Comparison of ENCODE assay signal across 13 mouse cellular contexts in the genomic region with DNA sequence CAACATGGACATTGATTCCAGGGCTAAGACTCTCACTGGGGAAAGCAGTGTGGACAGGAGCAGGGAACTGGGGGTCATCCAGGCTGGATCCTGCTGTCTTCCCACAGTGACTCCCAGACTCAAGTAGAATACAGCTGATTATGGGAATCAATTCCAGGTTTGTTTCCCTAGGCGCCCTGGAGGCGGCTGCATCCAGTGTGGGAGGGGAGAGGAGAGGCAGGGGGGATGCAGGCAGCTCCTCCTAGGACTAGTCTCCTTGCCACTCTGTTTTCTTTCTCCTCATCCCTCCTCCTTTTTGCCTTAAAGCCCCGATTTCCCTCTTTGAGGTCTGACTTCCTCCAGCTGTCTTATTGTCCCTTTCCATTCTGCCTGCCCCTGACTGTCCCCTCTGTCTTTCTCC. TPM values are rescaled to one million over a fixed set of nuclear protein-coding genes. Genes with fewer than 3 reads are reported as not detected.
DNase-seq lines count a peak whose midpoint lies in the region; ATAC-seq and TF ChIP-seq lines count a peak whose summit lies in the region.
"Had no signal": no experiment of that assay in that cellular context is flagged by ENCODE, and none has a peak within 500 bp of the region (broad histone marks: within the 10 kb centered on the region; RNA-seq: fewer than 3 reads in every experiment).

No protein-coding gene starts in this region.

- no peak for TF ChIP-seq POLR2A in testis, adult 2 months (IDR thresholded peaks at IDR 0.05; ENCODE audit: control insufficient read depth, low read depth, low read length)

- no peak for DNase-seq in testis, postnatal 10 days (ENCODE audit: low spot score)
- no peak for DNase-seq in midbrain, embryonic 11.5 days (ENCODE audit: low spot score, missing footprints)
- DNase-seq in kidney, postnatal 14 days, result no peak
- DNase-seq in kidney, postnatal 4 days, result no peak
- DNase-seq: gastrocnemius, adult 2 months; kidney, adult 8-10 months; liver, postnatal 0 days had no signal

- no peak for TF ChIP-seq CTCF in testis, adult 2 months (IDR thresholded peaks at IDR 0.05; ENCODE audit: control insufficient read depth, insufficient read depth, insufficient replicate concordance, low read depth, low read length)
- no peak for TF ChIP-seq CTCF in intestine, postnatal 0 days (IDR thresholded peaks at IDR 0.05; ENCODE audit: low read depth)

- peak overlapping the region; percentile 12; the same call in 1 of the 2 replicates for H3K9ac ChIP-seq in forebrain, embryonic 16.5 days (replicated peaks; ENCODE audit: low read depth, low read length)
- H3K9ac ChIP-seq in midbrain, embryonic 11.5 days (ENCODE audit: low read length), result peak overlapping the region; percentile 10; the same call in 1 of the 2 replicates
- no peak overlapping the region for H3K9ac ChIP-seq in intestine, postnatal 0 days (ENCODE audit: low read depth, low read length)
- H3K9ac ChIP-seq: embryonic facial prominence, embryonic 13.5 days; heart, embryonic 12.5 days; liver, postnatal 0 days had no signal

- peaks cover 6% of the 10 kb centered on the region for H3K4me1 ChIP-seq in testis, adult 2 months (ENCODE audit: control insufficient read depth, insufficient read depth, low read length)
- H3K4me1 ChIP-seq in forebrain, embryonic 16.5 days (replicated peaks; ENCODE audit: control insufficient read depth, insufficient read depth, low read length), result peaks cover 26% of the 10 kb centered on the region
- H3K4me1 ChIP-seq in midbrain, embryonic 11.5 days (ENCODE audit: control insufficient read depth, insufficient read depth, low read length), result peaks cover 22% of the 10 kb centered on the region
- no peaks in the 10 kb centered on the region for H3K4me1 ChIP-seq in intestine, postnatal 0 days (replicated peaks; ENCODE audit: control insufficient read depth, insufficient read depth, low read length)

- peak overlapping the region; percentile 81 for H3K4me3 ChIP-seq in testis, adult 2 months (ENCODE audit: control insufficient read depth, low read depth, low read length)
- H3K4me3 ChIP-seq in forebrain, embryonic 16.5 days (replicated peaks; ENCODE audit: low read length), result no peak overlapping the region
- no peak overlapping the region for H3K4me3 ChIP-seq in midbrain, embryonic 11.5 days (ENCODE audit: low read depth, low read length)
- no peak overlapping the region for H3K4me3 ChIP-seq in intestine, postnatal 0 days (ENCODE audit: low read depth, low read length)
- H3K4me3 ChIP-seq: embryonic facial prominence, embryonic 13.5 days; gastrocnemius, adult 2 months; heart, embryonic 12.5 days had no signal

- 9% methylated on average over 3 of the region's 3 CpGs for WGBS in forebrain, embryonic 16.5 days
- 22% methylated on average over 3 of the region's 3 CpGs for WGBS in midbrain, embryonic 11.5 days
- WGBS in intestine, postnatal 0 days, result 38% methylated on average over 3 of the region's 3 CpGs

- no peak overlapping the region for H3K4me2 ChIP-seq in forebrain, embryonic 16.5 days (ENCODE audit: low read length)
- H3K4me2 ChIP-seq in midbrain, embryonic 11.5 days, result no peak overlapping the region
- H3K4me2 ChIP-seq in intestine, postnatal 0 days (replicated peaks; ENCODE audit: low read depth), result no peak overlapping the region
- H3K4me2 ChIP-seq: embryonic facial prominence, embryonic 13.5 days; heart, embryonic 12.5 days had no signal

- H3K27ac ChIP-seq in testis, adult 2 months (ENCODE audit: control insufficient read depth, insufficient read depth, low read depth, low read length), result no peak overlapping the region
- peak overlapping the region; percentile 84 for H3K27ac ChIP-seq in forebrain, embryonic 16.5 days (ENCODE audit: low read length)
- peak overlapping the region; percentile 27; the same call in 1 of the 2 replicates for H3K27ac ChIP-seq in midbrain, embryonic 11.5 days (ENCODE audit: low read depth, low read length)
- no peak overlapping the region for H3K27ac ChIP-seq in intestine, postnatal 0 days (ENCODE audit: low read depth, low read length)
- H3K27ac ChIP-seq: embryonic facial prominence, embryonic 13.5 days; gastrocnemius, adult 2 months had no signal

- H3K36me3 ChIP-seq in testis, adult 2 months (ENCODE audit: control insufficient read depth, insufficient read depth, low read length), result no peaks in the 10 kb centered on the region
- no peaks in the 10 kb centered on the region for H3K36me3 ChIP-seq in forebrain, embryonic 16.5 days (ENCODE audit: control insufficient read depth, insufficient read depth)
- no peaks in the 10 kb centered on the region for H3K36me3 ChIP-seq in midbrain, embryonic 11.5 days (ENCODE audit: control insufficient read depth, insufficient read depth, low read length)
- H3K36me3 ChIP-seq in intestine, postnatal 0 days (ENCODE audit: control insufficient read depth, insufficient read depth), result no peaks in the 10 kb centered on the region
- H3K36me3 ChIP-seq: embryonic facial prominence, embryonic 13.5 days; G1E; heart, embryonic 12.5 days had no signal

- H3K9me3 ChIP-seq in forebrain, embryonic 16.5 days (ENCODE audit: control insufficient read depth, low read length), result no peaks in the 10 kb centered on the region
- no peaks in the 10 kb centered on the region for H3K9me3 ChIP-seq in midbrain, embryonic 11.5 days (ENCODE audit: control insufficient read depth, low read length)
- H3K9me3 ChIP-seq in intestine, postnatal 0 days (ENCODE audit: control insufficient read depth), result no peaks in the 10 kb centered on the region
- H3K9me3 ChIP-seq: embryonic facial prominence, embryonic 13.5 days had no signal

- H3K27me3 ChIP-seq in testis, adult 2 months (ENCODE audit: control insufficient read depth, insufficient read depth, low read length), result no peaks in the 10 kb centered on the region
- H3K27me3 ChIP-seq in forebrain, embryonic 16.5 days (replicated peaks; ENCODE audit: control insufficient read depth, insufficient read depth, low read length), result no peaks in the 10 kb centered on the region
- H3K27me3 ChIP-seq in midbrain, embryonic 11.5 days (ENCODE audit: control insufficient read depth, insufficient read depth, low read length), result no peaks in the 10 kb centered on the region
- no peaks in the 10 kb centered on the region for H3K27me3 ChIP-seq in intestine, postnatal 0 days (replicated peaks; ENCODE audit: control insufficient read depth, insufficient read depth, low read length)
- H3K27me3 ChIP-seq: embryonic facial prominence, embryonic 13.5 days had no signal

- peak; percentile 30; the same call in 1 of the 2 replicates for ATAC-seq in forebrain, embryonic 16.5 days
- peak; percentile 9; the same call in 1 of the 2 replicates for ATAC-seq in midbrain, embryonic 11.5 days (ENCODE audit: low FRiP score)
- no peak for ATAC-seq in intestine, postnatal 0 days
- ATAC-seq: liver, postnatal 0 days had no signal

RNA-seq across cellular contexts. Expression of a gene that starts 59.1 kb away (rescaled TPM):
- 82.3 and 86.6 TPM in 2 replicates for polyA plus RNA-seq in testis, adult 2 months (2012; rRNA removed)
- polyA plus RNA-seq in forebrain, embryonic 16.5 days (2015; fragmentation: Nextera tagmentation; extraction: Ambion mirVana), result 2.3 and 2.7 TPM in 2 replicates
- 0.98 and 2.2 TPM in 2 replicates for polyA plus RNA-seq in midbrain, embryonic 11.5 days (2014; fragmentation: Nextera tagmentation; extraction: Ambion mirVana)
- polyA plus RNA-seq in intestine, postnatal 0 days (2015; fragmentation: Nextera tagmentation; extraction: Ambion mirVana), result 2.1 and 2.9 TPM in 2 replicates
- polyA plus RNA-seq: G1E had no signal

Comparison
In these comparisons a context has a peak if more than half of its experiments do, and no peak if none do; other contexts are left out.
1. H3K27ac ChIP-seq: peak in forebrain, embryonic 16.5 days (single experiment) and midbrain, embryonic 11.5 days (single experiment); none in testis, adult 2 months (single experiment) and intestine, postnatal 0 days (single experiment).
2. RNA of a gene that starts 59.1 kb away (polyA plus RNA-seq): 82.3 to 86.6 TPM in testis, adult 2 months; 2.3 to 2.7 TPM in forebrain, embryonic 16.5 days, 0.98 to 2.2 TPM in midbrain, embryonic 11.5 days and 2.1 to 2.9 TPM in intestine, postnatal 0 days; every median in the first group is over 10 times any median in the second.